Mouse (Mus musculus) kidney, postnatal 14 days (tissue): ENCODE measurements around the gene Pygo2.
"Not testable (repeated sequence)": the region's sequence is repeated elsewhere in the genome, so short reads cannot be mapped to it uniquely, and the experiment has no call there.

Experiments used
- DNase-seq: peaks from one replicate; pipeline ENCODE4 v3.0.0; 2022; ENCODE audit warnings: mixed read lengths

Pygo2 gene

GRCm38 (mm10) chr3:89421002-89421774, 8.8 kb upstream of the Pygo2 start:
- peak; percentile 88 for DNase-seq

GRCm38 (mm10) chr3:89421810-89422473, 8.1 kb upstream of the Pygo2 start:
- peak; percentile 40 for DNase-seq

GRCm38 (mm10) chr3:89422556-89423205, 7.3 kb upstream of the Pygo2 start:
- no peak for DNase-seq

- no peak for DNase-seq
Measured at GRCm38 (mm10) chr3:89424416-89425140, 5.4 kb upstream of the Pygo2 start.

GRCm38 (mm10) chr3:89425141-89425525, 4.9 kb upstream of the Pygo2 start:
- DNase-seq = no peak

- DNase-seq = no peak
Measured at GRCm38 (mm10) chr3:89425876-89426275, 4.1 kb upstream of the Pygo2 start.

GRCm38 (mm10) chr3:89429021-89429420, 993 bp upstream of the Pygo2 start:
- not testable (repeated sequence) for DNase-seq

GRCm38 (mm10) chr3:89432606-89433005, 2.6 kb downstream of the Pygo2 start:
- DNase-seq = no peak

GRCm38 (mm10) chr3:89434532-89434931, 4.5 kb downstream of the Pygo2 start:
- DNase-seq = no peak

GRCm38 (mm10) chr3:89435041-89435440, 5.0 kb downstream of the Pygo2 start:
- DNase-seq = no peak

GRCm38 (mm10) chr3:89436176-89437113, 6.4 kb downstream of the Pygo2 start, which contains the start of gene Pbxip1:
Gene Pbxip1, plus strand, starts transcription at chr3:89436706.
- peak; percentile 86 for DNase-seq

- peak; percentile 41 for DNase-seq
Measured at GRCm38 (mm10) chr3:89437269-89437668, 7.3 kb downstream of the Pygo2 start.

- DNase-seq = no peak
Measured at GRCm38 (mm10) chr3:89440691-89441090, 10.7 kb downstream of the Pygo2 start.

GRCm38 (mm10) chr3:89448720-89449537, 18.9 kb downstream of the Pygo2 start:
- peak; percentile 82 for DNase-seq

GRCm38 (mm10) chr3:89449541-89449940, 19.5 kb downstream of the Pygo2 start:
- peak; percentile 78 for DNase-seq

- no peak for DNase-seq
Measured at GRCm38 (mm10) chr3:89451916-89452315, 21.9 kb downstream of the Pygo2 start.

GRCm38 (mm10) chr3:89454401-89455177, 24.6 kb downstream of the Pygo2 start, which contains the start of gene Pmvk:
Gene Pmvk, plus strand, starts transcription at chr3:89454541.
- no peak for DNase-seq

GRCm38 (mm10) chr3:89455786-89456285, 25.8 kb downstream of the Pygo2 start:
- DNase-seq = no peak

GRCm38 (mm10) chr3:89456726-89457665, 27.0 kb downstream of the Pygo2 start:
- peak; percentile 76 for DNase-seq
